Mouse (Mus musculus) right cerebral cortex, postnatal 10 days (tissue): ENCODE measurements around the gene Ttc23.

Experiments
- DNase-seq, 2 experiments: peaks; one replicate each; pipeline ENCODE4 v3.0.0; 2021; ENCODE audit warnings: low spot score in 2 of 2

Gene Ttc23

DNA sequence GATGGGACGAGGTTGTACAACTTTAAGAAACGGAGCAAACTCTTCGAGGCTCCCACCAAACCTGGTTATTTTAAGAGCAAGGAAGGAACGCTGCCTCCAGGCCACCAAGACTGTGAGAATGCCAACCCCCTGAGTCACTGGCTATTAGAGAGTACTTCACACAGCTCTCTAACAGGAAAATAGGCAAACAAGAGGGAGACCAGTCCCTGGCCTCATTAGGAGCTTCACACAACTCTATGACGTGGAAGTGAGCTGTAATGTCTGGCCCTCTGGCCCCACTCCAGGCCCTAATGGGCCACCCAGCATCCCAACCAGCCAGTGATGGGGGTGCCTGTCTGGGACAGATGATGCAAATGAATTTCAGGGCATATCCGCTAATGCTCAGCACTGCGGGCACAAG, 94.5 kb downstream of the Ttc23 start:
- no peak for DNase-seq

DNA sequence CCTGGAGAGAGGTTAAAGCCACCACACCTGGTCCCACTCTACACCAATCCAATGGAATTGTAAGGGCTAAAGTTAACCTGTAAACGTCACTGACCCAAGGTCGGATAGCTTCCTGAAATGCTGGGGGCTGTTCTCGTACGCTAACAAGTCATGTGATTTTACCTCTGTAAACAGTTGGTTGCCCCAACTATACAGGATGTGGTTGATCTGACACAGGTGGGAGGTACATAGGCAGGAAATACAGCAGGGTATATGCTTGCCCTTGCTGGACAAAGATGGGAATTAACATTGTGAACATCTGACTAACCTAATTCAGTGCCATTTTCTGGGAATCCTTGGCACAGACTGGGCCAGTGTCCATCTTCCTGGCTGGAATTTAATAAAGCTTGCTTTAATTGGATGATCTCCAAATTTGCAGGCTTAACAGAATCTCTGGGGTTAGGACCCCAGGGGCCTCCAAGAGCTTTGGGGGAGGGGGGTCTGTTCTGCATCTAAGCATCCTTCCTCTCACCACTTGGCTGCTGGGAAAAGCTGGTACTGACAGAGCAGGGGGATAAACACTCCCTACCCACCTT, 100.6 kb downstream of the Ttc23 start:
- DNase-seq, result no peak

DNA sequence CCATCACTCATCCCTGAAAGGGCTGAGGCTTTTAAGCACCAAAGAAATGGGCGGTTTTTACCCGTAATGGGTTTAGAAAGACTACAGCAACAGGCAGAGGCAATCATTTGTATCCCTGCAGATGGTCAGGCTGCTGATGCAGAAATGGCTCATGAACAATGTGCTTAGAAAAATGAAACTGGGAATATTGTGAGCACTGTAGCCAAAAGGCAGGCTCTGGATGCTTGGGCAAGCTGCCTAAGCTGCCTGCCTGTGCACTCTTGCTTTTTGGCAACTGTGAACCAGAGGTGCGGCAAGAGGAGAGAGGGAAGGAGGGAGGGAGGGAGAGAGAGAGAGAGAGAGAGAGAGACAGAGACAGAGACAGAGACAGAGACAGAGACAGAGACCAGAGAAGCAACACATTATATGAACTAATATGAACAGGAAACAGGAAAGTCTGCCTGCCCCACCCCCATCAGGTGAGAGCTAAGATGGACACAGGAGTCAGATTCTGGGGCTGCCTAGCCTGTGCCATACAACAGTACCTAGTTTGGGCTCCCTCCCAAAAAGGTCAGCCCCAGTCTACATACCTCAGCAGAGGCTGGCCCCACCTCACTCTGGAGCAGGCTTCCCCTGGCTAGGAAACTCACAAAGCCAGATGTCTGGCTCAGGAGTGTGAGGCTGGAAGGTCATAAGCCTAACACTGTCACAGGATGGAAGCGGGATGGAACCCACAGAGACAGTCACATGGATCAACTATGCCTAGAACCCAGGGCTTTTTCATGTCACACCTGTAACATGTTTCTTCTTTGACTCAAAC, 102.4 kb downstream of the Ttc23 start:
- DNase-seq, result no peak

DNA sequence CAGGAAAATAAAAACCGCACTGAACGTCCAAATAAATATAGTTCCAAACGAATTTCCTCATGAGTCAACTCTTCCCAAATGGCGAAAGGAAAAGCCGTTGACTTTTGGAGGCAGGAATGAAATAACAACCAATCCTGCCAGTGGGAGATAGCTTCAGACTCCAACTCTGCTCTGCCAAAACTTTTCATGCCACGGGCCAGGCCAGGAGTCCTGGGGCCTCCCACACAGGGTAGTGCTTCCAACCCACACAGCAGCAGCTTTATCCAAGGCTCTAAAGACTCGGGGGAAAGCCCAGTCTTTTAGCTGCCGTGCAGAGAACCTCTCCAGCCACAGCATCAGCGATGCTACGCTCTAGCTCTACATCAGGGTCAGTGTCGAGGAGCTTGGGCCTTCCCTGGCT, 107.4 kb downstream of the Ttc23 start:
- DNase-seq, result no peak

DNA sequence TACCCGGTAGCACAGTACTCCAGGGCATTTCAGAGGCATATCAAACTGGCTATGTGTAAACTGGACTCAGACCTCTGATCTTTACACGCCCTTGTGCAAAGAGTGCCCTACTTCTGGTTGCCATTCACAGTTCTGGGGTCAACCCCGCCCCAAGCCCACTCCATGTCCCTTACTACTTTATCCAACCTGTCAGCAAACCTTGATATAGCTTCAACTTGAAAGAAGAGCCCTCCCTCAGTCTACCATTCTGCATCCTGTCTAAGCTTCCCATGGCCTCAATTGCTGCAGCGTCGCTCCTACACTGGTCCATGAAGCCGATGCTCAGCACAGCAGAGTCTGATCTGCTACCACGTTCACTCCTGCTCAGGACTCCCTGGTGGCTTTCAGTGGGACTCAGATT, 108.2 kb downstream of the Ttc23 start:
- no peak for DNase-seq

DNA sequence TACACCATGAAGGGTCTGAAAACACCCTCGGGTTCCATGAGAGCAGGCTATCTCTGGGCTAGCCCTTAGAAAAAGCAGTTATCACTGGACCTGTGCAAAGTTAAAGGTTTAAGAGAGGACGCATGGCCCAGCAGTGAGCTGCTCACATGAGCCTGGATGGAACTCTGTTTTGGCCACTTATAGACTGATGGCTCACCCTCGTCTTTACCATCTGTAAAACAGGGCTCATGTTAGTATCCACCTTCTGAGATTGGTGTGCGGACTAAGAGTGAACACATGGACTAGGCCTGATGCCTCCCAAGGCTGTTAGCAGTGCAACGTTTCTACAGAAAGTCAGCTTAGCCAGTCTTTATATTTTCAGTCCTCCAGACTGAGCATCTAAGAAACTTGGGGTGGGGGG, 109.4 kb downstream of the Ttc23 start:
- no peak for DNase-seq

DNA sequence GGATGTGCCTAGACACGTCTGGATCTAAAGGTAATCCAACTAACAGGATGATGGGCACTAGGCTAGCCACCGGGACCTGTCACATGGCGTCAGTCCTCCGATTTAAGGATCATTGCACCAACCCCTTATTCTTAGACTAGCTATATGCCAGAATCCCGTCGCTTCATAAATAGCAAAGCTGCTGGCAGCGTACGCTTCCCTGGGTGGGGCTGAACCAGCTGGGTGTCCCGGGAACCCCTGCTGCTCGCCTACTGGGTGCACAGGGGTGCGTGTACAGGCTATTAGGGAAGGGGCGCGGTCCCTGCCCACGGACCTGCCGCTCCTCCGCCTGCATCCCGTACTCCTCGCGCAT, 111.3 kb downstream of the Ttc23 start:
- no peak for DNase-seq

DNA sequence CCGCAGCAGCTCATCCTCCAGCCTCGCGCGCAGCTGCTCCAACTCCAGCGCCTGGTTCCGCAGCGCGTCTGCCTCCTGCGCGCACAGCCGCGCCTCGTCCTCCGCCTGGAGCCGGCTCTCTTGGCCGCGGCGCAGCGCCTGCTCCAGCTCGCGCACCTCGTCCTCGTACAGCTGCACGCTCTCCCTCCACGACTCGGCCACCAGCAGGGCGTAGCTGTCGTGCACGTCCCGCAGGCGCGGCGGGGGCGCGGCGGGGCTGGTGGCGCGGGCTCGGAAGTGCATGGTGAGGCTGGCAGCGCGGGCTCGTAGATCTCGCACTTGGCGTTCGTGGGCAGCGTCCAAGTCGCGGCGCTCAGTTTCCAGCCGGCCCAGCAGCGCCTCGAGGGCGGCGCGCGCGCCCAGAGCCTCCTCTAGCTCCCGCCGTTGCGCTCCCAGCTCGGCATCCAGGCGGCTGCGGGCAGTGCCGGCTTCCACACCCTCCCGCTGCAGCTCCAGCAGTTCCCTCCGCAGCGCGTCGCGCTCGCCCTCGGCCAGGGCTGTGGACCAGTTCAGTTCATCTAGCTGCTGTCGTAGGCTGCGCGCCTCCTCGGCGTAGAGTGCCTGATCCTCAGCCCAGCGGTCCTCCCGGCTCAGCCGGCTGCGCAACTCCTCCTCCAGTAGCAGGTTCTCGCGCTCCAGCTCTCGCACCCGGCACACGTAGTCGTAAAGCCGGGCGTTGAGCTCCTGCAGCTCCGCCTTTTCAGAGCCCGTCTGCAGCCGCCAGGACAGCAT, 111.8 kb downstream of the Ttc23 start:
- DNase-seq, result peak; percentile 78 to 84

DNA sequence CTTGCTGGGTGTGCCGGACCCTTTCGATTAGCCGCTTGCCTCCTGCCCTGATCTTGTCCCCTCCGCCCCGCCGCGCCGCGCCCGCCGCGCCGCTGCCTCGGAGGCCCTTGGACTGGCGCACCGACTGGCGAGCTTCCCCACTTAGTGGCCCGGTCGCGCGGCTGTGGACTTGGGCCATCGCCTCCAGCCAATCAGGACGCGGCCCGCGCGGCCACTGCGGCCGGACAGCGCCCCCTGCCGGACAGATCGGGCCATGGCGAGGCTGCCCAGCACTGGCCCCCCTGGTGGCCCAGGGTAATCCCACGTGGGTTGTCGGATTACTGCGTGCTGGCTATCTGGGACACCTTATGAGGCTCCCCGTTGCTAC, 112.4 kb downstream of the Ttc23 start, which contains the start of gene Synm:
Gene Synm, minus strand, starts transcription at position 114 of the 367 bp plus-strand sequence.
- DNase-seq, result peak; percentile 90 to 93

DNA sequence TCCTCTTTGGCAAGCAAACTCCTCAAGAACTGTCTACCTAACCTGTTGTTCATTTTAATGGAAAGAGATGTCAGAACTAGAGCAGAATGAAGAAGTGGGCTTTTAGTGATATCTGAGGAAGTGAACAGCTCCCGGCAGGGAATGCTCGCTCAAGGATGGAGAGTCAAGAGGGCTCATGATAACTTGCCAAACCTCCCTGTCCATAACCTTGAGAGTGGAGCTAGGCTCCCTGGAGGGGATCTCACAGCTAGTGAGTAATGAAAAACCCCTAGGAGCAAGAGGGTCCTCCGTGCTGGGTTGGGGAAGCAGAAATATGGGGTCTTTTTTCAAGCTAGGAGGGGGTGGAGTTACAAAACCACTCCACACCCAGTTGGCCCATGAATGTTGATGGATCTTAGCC, 116.4 kb downstream of the Ttc23 start:
- DNase-seq, result no peak

DNA sequence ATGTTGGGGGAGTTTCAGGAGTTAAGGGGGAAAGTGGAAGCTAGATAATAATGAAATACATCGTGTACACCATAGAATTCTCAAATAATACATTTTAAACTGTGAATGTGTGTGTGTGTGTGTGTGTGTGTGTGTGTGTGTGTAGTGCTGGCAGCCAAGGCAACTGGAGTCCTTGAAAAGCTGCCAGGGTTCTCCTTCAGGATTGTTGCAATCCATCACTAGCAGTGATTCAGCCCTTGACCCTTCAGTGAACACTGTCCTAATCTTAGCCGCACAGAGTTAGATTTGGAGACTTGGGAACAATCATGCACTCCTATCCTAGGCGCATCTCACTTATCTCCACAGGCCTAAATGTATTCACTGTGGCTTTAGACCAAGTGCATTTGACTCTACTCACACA, 120.9 kb downstream of the Ttc23 start:
- DNase-seq, result no peak

DNA sequence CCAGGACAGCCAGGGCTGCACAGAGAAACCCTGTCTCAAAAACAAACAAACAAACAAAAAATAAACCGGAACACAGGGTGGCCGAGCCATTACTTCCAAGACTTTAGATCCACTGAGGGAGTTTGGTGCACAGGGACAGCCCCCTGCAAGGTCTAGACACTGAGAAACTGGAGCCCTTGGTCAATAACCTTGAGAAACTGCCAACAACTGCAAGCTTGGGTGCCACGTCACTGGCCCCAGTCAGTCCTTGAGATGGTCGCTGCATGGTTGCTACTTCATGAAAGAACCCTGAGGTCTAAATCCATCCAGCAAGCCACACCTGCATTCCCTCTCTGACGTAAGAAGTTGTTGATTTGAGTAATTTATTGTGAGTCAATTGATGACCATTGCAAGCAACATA, 122.3 kb downstream of the Ttc23 start:
- no peak for DNase-seq

DNA sequence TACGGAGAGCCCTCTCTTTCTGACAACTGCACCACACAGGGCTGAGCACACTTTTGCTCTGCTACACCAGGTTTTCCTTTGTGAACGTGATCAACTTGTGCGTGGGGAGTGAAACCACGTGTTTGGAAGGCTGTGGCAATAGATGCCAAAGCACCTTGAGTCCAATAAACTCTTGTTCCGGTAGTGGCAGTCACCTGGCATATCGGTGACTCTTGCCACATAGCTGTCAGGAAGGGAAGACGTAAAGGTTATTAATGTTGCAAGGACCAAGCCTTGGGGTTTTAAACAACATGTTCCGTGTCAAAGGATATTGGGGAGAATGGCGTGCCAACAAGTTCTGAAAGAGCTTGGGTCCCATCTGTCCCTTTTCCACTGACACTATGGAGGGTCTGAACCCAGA, 125.0 kb downstream of the Ttc23 start:
- DNase-seq, result no peak

DNA sequence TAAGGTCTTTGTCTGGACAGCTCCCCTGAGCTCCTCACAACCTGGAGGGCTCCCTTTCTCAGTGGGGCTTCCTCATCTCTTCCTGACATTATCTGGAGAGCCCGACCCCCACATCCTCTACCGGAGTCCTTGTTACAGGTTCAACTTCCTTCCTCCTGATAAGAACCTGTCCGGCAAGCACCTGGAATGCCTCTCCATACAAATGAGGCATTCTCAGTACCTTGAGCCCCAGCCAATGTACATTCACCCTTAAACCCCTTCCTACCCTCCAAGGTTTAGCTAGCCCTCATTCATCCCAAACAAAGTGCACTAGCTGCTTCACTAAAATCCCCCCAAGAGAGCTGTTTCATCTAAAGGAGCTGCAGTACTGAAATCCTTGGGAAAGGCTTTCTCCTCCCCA, 128.4 kb downstream of the Ttc23 start:
- DNase-seq, result no peak

DNA sequence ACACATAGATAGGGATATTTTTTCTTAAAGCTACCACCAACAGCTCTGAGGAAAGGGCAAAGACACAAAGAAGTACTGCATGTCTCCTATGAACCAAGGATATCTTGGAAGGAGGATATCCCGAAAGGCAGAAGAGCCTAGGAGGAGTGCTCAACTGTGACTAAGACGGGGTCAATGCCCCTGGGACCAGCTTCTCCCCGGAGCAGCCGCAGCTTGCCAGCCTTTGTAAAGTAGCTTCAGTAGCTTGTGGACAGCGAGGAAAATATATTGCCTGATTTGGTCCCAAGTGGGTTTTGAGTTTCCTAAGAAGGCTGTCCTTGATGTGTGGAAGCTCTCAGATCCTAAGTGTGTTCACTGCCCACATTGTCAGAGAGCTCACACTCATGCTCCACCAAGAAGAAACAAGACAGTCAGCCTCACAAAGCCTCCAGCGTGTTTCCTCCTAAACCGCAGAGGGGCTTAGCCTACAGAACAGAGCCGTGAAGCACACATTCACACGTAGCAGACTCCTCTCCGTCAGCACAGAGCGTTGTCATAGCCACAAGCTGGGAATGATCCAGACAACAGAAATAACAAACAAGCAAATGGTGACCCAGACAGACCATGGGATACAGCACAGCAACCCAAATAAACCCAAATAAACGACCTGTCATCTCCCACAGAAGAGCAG, 129.6 kb downstream of the Ttc23 start:
- DNase-seq, result peak; percentile 48 to 62

DNA sequence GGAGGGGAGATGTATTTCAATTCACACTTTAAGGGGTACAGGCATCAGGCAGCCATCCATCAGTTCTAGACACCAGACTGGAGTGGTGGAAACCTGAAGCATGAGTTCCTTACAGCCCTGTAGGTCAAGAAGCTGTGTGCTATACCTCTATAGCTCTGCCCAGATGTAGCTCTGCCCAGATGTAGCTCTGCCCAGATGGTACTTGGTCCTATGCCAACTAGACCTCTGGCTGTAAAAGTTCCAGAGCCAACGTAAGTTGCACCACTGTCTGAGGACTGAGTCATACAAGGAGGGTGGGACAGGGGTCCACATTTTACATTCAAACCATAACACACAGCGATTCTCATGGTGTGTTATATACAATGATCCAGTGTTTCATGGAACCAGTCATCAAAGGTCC, 140.7 kb downstream of the Ttc23 start:
- no peak for DNase-seq

DNA sequence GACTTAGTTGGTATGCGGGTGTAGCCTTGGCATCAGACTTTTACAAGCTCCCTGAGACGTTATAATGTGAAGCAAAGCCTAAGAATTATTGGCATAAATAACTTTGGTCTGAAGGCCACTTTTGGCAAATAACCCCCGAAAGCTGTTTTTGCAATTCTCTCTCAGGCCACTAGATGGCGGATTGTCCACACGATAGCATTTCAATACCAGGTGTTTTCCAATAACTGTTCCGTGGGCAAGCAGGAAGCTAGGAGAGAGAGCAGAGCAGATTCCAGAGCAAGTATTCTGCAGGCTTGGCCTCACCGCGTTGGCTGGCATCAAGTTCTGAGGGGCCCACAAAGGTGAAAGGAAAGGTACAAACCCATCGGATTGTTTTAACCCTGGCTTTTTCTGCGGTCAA, 141.5 kb downstream of the Ttc23 start:
- DNase-seq, result peak; percentile 60 to 75

DNA sequence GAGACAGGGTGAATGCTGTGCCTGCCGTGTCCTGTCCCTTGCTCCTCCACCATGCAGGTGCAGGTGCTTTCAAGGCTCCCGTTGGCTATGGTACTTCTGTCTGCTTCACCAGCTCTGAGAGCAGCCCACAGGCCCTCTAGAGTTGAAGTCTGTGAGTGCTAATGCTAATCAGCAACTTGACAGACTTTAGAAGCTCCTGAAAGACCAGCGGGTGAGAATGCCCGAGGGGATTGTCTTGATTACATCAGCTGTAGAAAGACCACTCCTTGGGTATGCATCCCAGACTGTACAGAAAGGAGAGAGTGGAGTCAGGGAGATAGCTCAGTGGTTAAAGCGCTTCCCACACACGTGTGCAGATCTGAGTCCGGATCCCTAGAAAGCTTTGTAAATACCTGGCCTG, 144.0 kb downstream of the Ttc23 start:
- DNase-seq, result no peak

DNA sequence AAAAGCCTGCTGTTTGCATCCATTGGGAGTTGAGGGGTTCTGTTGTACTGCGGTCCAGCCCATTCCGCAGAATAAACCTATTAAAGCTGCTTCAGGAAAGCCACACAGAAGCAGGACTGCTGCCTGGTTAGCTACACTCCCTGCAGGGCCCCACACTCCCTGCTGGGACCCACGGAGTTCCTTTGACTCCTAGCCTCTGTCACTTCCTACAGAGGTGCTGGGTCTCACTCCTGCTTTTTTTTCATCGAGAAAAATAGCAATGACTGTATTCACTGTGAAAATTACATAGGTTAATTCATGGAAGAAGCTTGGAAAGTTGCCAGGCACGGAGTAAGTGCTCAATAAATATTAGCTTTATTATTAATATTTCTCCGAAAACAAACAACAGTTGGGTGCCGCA, 146.2 kb downstream of the Ttc23 start:
- no peak for DNase-seq

DNA sequence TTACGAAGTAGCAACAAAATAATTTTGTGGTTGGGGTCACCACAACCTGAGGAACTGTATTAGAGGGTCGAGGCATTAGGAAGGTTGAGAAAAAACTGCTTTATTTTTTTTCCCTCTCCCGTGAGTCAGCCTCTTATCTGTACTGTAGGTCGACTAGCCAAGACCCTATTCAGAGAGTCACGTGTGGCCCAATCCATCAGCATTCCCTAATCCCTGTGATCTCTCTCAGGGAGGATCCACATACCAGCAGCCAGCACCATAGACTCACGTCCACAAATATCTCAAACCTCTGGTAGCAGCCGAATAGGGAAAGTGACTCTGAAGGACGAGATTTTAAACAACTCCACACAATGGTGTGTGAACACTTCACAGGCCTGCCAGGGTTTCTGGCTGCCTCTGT, 149.9 kb downstream of the Ttc23 start:
- DNase-seq, result no peak

DNA sequence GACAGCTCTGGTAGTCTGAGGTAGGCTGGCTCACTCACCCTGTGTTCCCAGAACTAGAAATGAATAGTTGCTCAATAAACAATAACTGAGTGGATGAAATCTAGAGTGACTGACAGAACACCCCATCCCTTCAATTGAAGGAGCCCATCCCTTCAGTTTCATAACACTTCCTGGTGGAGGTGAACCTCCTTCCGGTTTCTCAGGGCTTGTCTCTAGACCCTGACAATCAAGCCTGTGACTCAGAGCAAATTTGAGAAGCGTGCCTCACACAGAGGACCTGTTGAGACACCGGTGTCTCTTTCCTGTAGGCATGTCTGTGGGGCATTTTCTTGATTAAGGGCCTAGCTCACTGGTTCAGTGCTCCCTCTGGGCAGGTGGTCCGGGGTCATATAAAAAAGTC, 151.3 kb downstream of the Ttc23 start:
- no peak for DNase-seq

DNA sequence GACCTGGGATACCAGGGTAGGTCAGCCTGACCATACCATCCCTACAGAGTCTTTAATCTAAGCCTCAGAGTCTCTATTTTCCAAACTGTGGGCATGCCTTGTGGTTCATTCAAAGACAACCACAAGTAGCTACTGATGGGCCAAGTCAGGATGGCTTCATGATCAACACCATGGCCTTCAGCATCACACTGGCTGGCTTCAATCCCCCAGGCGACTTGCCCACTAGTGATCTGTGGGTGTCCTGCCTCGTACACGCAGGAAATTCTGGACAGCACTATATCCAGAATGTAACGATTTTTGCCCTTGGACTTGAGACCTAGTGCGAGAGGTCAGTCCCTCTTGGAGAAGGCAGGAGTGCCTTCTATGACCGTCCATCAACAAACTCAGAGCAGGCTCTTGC, 153.3 kb downstream of the Ttc23 start:
- DNase-seq, result no peak

DNA sequence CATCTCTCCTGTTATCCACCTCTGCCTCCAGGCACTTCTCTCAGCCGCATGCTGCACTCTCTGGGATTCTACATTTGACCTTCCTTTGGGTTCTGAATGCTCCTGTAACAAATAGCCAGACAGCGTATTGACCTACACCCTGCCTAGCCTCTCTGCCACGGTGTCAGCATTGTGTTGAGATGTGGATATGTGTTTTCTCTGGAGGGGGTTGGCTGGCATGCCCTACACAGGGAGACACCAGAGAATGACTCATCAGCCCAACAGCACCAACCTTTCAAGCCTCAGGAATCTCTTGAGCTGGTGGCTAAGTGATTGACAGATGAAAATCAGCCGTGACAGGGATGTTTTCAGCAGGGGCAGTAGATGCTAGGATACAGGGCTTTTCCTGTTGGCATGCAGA, 153.8 kb downstream of the Ttc23 start:
- DNase-seq, result no peak
